Mouse (Mus musculus): ENCODE results near the gene Nek11. TPM values are rescaled to one million over a fixed set of nuclear protein-coding genes. Genes with fewer than 3 reads are reported as not detected.

Gene Nek11
- polyA plus RNA-seq, 2 experiments, result 0.13 to 0.14 TPM

DNA sequence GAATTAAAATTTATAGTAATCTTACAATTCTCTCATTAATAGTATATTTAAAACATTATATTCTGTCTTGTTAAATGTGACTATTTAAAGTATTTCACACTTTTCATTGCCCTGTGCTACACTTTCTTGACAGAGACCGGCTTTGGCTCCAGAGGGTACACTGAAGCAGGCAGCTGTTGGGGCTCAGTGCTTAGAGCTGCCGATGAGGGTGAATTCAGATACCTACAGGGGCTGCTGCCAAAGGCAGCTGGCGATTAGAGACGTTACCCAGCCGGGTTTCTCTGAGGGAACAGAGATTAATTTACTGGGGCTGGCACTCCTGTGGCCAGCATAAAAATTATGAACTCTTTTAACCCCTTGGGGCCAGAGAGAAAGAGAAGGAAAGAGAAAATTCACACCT lies 21.0 kb downstream of the Nek11 start:
- WGBS, result 42% methylated on average over 5 of the region's 5 CpGs
- ATAC-seq (ENCODE audit: low FRiP score, low read depth), result no peak

DNA sequence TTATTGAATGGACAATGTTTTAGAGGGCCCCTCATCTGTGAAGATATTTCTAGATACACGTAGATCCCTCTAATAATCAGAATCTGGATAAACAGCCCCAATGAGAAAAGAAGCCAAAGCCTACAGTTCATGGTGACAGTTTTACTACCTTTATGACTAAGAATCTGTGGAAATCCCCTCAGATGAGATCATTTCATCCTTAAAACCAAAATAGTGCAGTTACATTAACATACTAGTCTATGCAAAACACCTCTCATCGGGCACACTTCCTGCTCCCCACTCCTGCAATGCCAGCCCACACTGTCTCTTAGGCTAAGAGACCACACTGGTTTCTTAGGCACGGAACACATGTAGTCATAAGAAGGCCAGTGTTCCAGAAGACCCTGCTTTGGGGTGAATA lies 26.7 kb downstream of the Nek11 start:
- 80% methylated on average over 3 of the region's 3 CpGs for WGBS
- no peak overlapping the region for H3K27ac ChIP-seq (replicated peaks; ENCODE audit: low read depth, low read length)
- no peak overlapping the region for H3K4me2 ChIP-seq (replicated peaks; ENCODE audit: low read depth, low read length, severe bottlenecking)
- H3K9me3 ChIP-seq (ENCODE audit: control insufficient read depth, low read length), result no peaks in the 10 kb centered on the region
- no peaks in the 10 kb centered on the region for H3K4me1 ChIP-seq (ENCODE audit: control insufficient read depth, insufficient read depth, low read length)
- no peak for ATAC-seq (ENCODE audit: low FRiP score, low read depth)
- no peak overlapping the region for H3K9ac ChIP-seq (ENCODE audit: low read depth, low read length, severe bottlenecking)
- H3K27me3 ChIP-seq (ENCODE audit: control insufficient read depth, insufficient read depth, low read length), result no peaks in the 10 kb centered on the region
- no peak for TF ChIP-seq POLR2A (IDR thresholded peaks at IDR 0.05; ENCODE audit: borderline replicate concordance, extremely low read depth, insufficient read depth, insufficient read length)
- H3K4me3 ChIP-seq (replicated peaks; ENCODE audit: low read length), result no peak overlapping the region
- H3K36me3 ChIP-seq (ENCODE audit: control insufficient read depth, insufficient read depth, low read length), result no peaks in the 10 kb centered on the region
- no peak for DNase-seq (ENCODE audit: low spot score)

More for the DNA sequence above, 21.0 kb downstream of the Nek11 start:
- Histone ChIP-seq H3K4me1 (ENCODE audit: control insufficient read depth, insufficient read depth, low read length) (no peaks in the 10 kb centered on the region), H3K4me3 (replicated peaks; ENCODE audit: low read length) (no peak overlapping the region), H3K27ac (replicated peaks; ENCODE audit: low read depth, low read length) (no peak overlapping the region), H3K4me2 (replicated peaks; ENCODE audit: low read depth, low read length, severe bottlenecking) (no peak overlapping the region), H3K9me3 (ENCODE audit: control insufficient read depth, low read length) (no peaks in the 10 kb centered on the region), H3K36me3 (ENCODE audit: control insufficient read depth, insufficient read depth, low read length) (no peaks in the 10 kb centered on the region), H3K27me3 (ENCODE audit: control insufficient read depth, insufficient read depth, low read length) (no peaks in the 10 kb centered on the region), H3K9ac (ENCODE audit: low read depth, low read length, severe bottlenecking) (no peak overlapping the region)
- no peak for TF ChIP-seq POLR2A (IDR thresholded peaks at IDR 0.05; ENCODE audit: borderline replicate concordance, extremely low read depth, insufficient read depth, insufficient read length)
- no peak for DNase-seq (ENCODE audit: low spot score)

GRCm38 (mm10) chr9:105366199-105366598 lies 29.1 kb downstream of the Nek11 start:
- Histone ChIP-seq H3K4me2 (replicated peaks; ENCODE audit: low read depth, low read length, severe bottlenecking) (no peak overlapping the region), H3K27ac (replicated peaks; ENCODE audit: low read depth, low read length) (no peak overlapping the region), H3K4me1 (ENCODE audit: control insufficient read depth, insufficient read depth, low read length) (no peaks in the 10 kb centered on the region), H3K9ac (ENCODE audit: low read depth, low read length, severe bottlenecking) (no peak overlapping the region), H3K9me3 (ENCODE audit: control insufficient read depth, low read length) (no peaks in the 10 kb centered on the region), H3K27me3 (ENCODE audit: control insufficient read depth, insufficient read depth, low read length) (no peaks in the 10 kb centered on the region), H3K36me3 (ENCODE audit: control insufficient read depth, insufficient read depth, low read length) (no peaks in the 10 kb centered on the region), H3K4me3 (replicated peaks; ENCODE audit: low read length) (no peak overlapping the region)
- TF ChIP-seq POLR2A (IDR thresholded peaks at IDR 0.05; ENCODE audit: borderline replicate concordance, extremely low read depth, insufficient read depth, insufficient read length), result no peak
- ATAC-seq (ENCODE audit: low FRiP score, low read depth) (no peak), DNase-seq (ENCODE audit: low spot score) (no peak)
- 83% methylated on average over 4 of the region's 4 CpGs for WGBS

GRCm38 (mm10) chr9:105363520-105364231 lies 31.6 kb downstream of the Nek11 start:
- DNase-seq (ENCODE audit: low spot score) (no peak), ATAC-seq (ENCODE audit: low FRiP score, low read depth) (no peak)
- Histone ChIP-seq H3K4me3 (replicated peaks; ENCODE audit: low read length) (no peak overlapping the region), H3K4me1 (ENCODE audit: control insufficient read depth, insufficient read depth, low read length) (no peaks in the 10 kb centered on the region), H3K27me3 (ENCODE audit: control insufficient read depth, insufficient read depth, low read length) (no peaks in the 10 kb centered on the region), H3K27ac (replicated peaks; ENCODE audit: low read depth, low read length) (no peak overlapping the region), H3K9me3 (ENCODE audit: control insufficient read depth, low read length) (no peaks in the 10 kb centered on the region), H3K9ac (ENCODE audit: low read depth, low read length, severe bottlenecking) (no peak overlapping the region), H3K4me2 (replicated peaks; ENCODE audit: low read depth, low read length, severe bottlenecking) (no peak overlapping the region), H3K36me3 (ENCODE audit: control insufficient read depth, insufficient read depth, low read length) (no peaks in the 10 kb centered on the region)
- no peak for TF ChIP-seq POLR2A (IDR thresholded peaks at IDR 0.05; ENCODE audit: borderline replicate concordance, extremely low read depth, insufficient read depth, insufficient read length)
- 65% methylated on average over 5 of the region's 5 CpGs for WGBS

- Histone ChIP-seq H3K4me1 (ENCODE audit: control insufficient read depth, insufficient read depth, low read length) (no peaks in the 10 kb centered on the region), H3K9ac (ENCODE audit: low read depth, low read length, severe bottlenecking) (no peak overlapping the region), H3K27ac (replicated peaks; ENCODE audit: low read depth, low read length) (no peak overlapping the region), H3K9me3 (ENCODE audit: control insufficient read depth, low read length) (no peaks in the 10 kb centered on the region), H3K27me3 (ENCODE audit: control insufficient read depth, insufficient read depth, low read length) (no peaks in the 10 kb centered on the region), H3K4me3 (replicated peaks; ENCODE audit: low read length) (no peak overlapping the region), H3K36me3 (ENCODE audit: control insufficient read depth, insufficient read depth, low read length) (no peaks in the 10 kb centered on the region), H3K4me2 (replicated peaks; ENCODE audit: low read depth, low read length, severe bottlenecking) (no peak overlapping the region)
- no peak for TF ChIP-seq POLR2A (IDR thresholded peaks at IDR 0.05; ENCODE audit: borderline replicate concordance, extremely low read depth, insufficient read depth, insufficient read length)
- ATAC-seq (ENCODE audit: low FRiP score, low read depth) (no peak), DNase-seq (ENCODE audit: low spot score) (no peak)
- WGBS, result 76% methylated on average over 2 of the region's 2 CpGs
These were observed 33.1 kb downstream of the Nek11 start for GRCm38 (mm10) chr9:105362181-105362580.
